Mouse (Mus musculus): ENCODE results near the gene Slc25a10. TPM values are rescaled to one million over a fixed set of nuclear protein-coding genes. Genes with fewer than 3 reads are reported as not detected.

The Slc25a10 gene
- total RNA-seq, 2 experiments from 2014 or later = 15.4 to 15.9 TPM

DNA sequence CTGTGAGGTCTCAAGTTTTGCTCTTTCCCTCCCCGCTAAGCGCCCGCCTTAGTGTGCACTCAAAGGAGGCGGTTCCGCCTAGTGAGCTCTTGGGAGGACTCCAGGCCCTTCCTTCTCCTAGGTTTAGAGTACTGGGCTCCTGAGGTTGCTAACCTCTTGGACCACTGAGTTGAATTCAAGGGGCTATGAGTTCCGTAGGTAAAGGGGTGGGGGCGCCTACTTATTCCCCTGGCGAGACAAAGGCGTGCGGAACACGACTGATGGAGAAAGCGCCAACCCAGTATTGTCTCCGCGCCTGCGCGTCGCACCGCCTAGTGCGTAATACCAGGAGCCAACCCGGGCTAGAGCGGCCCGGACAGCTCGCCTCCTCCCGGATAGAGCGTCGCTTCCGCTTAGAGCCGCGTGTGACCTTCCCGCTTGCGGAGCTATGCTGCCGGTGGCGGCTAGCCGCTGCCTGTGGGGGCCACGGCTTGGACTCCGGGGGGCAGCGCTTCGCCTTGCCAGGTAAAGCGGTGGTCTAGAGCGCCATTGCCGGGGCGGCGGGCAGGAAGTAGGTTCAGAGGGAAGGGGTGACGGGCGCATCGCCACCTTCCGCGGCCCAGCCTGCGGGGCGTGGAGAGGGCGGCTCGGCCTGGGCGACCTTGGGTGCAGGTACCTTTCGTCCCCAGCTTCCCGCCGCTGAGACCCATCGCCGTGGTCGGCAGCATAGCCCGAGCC is 7.2 kb upstream of the Slc25a10 start, which contains the start of gene Mrpl12:
Mrpl12 (plus strand) TSS at position 349 of the 717 bp plus-strand sequence.
- DNase-seq = peak; percentile 94 to 95

DNA sequence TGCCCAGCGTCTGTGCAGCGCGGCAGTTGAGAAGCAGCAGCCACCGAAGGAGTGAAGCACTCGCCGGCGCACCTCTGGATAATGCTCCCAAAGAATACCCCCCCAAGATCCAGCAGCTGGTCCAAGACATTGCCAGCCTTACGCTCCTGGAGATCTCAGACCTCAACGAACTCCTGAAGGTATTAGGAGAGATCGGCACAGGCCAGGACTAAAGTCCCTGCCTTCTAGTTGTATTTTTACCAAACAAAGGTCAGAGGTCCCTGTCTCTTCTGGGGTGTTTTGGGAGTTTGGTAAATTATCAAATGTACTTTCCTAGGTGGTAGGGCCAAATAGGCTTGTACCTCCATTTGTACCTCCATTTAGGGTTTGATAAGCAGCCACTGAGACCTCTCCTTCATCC is 6.4 kb upstream of the Slc25a10 start:
- no peak for DNase-seq

GRCm38 (mm10) chr11:120488516-120488915 is 3.1 kb upstream of the Slc25a10 start:
- DNase-seq = no peak

GRCm38 (mm10) chr11:120489054-120489761 is 2.4 kb upstream of the Slc25a10 start:
- DNase-seq = peak; percentile 80 to 82

DNA sequence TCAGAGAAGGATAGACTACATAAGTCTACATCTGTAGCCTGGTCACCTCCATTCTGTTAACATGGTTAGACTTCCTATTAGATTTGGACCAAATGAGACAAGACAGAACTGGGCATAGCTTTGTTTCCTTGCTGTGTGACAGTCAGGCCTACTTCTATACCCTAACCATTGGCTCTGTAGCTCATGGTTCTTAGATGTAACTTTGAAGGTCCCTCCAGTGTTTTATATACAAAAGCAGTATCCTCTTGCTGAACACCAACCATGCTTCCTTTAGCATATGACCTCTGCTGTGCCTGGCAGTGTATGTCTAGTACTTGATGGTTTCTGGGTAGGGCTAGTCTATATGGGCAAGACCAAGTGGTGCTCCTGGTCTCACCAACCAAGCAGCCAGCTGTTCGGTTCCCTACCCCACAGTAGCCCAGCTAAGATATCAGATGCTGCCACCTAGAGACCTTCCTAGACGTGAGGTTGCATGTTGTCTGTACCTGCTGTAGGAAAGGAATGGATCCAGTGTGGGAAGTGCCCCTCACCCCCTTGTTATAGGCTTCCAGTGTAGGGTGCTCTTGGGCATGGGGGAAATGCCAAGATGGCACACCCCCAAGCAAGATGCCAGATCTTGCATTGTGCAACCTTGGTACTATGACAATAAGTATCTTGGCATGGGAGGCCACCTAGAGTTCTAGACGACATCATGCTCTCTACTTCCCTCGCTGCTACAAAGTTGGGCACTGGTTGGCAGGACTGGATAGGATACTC is 1.2 kb upstream of the Slc25a10 start:
- no peak for DNase-seq

- DNase-seq = peak; percentile 55 to 57
These were observed 611 bp downstream of the Slc25a10 start for GRCm38 (mm10) chr11:120492024-120492877.

- no peak for DNase-seq
These were observed 1.2 kb downstream of the Slc25a10 start for GRCm38 (mm10) chr11:120492878-120493203.

DNA sequence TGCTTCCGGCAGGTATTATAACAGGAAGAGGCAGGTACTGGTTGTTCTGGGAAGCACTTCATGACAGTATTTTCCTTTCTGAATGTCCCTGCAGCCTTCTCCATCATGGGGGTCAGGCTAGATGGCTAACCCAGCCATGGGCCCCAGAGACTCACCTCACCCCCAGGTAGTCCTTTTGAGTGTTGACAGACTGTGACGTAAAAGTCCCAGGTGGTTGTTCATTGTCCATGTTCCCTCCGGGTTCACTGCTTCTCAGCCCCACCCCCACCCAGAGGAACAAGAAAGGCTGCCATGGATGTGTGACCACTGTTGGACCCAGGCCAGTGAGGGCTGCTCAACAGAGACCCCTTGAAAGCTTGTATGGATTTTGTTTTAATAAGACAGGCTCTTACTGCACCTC is 1.7 kb downstream of the Slc25a10 start:
- no peak for DNase-seq

DNA sequence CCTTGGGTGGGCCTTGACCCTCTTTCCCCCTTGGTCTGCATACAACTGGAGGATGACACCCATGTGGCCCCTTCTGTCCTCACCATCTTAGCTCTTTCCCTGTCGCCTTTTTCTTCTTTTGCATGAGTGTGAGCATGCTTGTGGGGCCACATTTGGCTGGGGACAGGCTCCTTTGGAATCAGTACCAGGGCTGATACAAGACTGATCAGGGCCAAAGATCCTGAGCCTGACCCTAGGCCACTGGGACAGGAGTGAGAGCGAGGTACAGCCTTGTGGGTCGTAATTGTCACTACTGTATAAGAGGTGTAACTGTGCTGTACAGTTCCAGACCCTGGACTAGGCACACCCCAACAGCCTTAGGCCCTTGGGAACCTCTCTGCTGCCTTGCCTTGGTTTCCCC is 2.3 kb downstream of the Slc25a10 start:
- DNase-seq = no peak

DNA sequence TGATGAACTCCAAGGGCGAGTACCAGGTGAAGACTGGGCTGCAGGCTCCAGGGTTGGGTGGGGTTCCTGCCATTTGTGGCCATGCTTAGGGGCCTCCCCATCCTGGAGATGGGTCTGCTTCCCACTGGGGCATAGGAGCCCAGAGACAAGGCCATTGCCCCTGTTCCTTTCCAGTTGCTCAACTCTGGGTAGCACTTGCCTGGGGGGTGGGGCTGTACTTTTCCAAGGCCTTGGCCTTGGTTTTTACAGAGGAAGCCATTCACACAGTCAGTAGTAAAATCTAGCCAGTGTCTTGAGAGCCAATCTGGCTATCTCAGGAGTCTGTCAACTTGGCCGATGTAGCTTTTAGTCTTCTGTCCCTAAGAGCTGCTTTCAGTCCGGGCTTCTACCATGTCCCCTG is 5.8 kb downstream of the Slc25a10 start:
- no peak for DNase-seq

GRCm38 (mm10) chr11:120498226-120498625 is 6.6 kb downstream of the Slc25a10 start:
- DNase-seq = no peak

DNA sequence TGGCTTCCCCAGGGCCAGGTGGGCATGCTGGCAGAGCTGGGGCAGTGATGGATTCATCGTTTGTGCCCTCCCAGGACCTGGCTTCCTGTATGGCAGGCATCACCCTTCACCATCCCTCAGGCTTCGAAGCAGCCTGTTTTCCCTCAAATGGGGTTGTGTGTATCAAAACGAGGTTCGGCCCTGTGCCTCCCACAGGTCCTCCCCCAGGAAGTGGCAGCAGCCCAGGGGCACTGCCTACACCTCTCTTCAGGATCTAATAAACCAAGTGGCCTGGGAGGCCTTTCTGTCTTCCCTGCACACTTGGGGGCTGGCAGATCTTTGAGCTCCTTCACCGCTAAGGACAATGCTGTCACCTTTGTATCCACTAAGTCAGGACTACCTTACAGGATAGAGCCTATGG is 7.3 kb downstream of the Slc25a10 start:
- DNase-seq = no peak

DNA sequence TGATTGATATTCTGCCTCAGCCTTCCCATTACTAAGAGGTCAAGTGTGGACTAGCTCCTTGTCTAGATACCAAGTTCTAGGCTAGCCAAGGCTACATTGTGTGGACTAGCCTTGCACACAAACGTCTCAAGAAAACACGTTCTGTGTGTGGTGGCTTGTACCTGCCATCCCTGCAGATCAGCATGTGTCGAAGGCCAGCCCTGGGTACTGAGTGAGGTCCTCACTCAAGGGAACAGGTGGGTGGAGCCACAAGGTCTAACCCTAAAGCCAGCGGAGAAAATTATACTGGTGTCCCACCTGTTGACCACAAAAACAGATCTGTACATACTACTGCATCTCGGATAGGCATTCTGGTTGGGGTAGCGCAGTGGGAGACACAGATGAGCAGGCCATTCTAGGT is 8.3 kb downstream of the Slc25a10 start:
- no peak for DNase-seq

GRCm38 (mm10) chr11:120500357-120500756 is 8.7 kb downstream of the Slc25a10 start:
- DNase-seq = no peak

- no peak for DNase-seq
These were observed 9.4 kb downstream of the Slc25a10 start for GRCm38 (mm10) chr11:120501018-120501417.

- no peak for DNase-seq
These were observed 10.1 kb downstream of the Slc25a10 start for GRCm38 (mm10) chr11:120501701-120502100.

- DNase-seq = no peak
These were observed 14.0 kb downstream of the Slc25a10 start for GRCm38 (mm10) chr11:120505661-120506060.

DNA sequence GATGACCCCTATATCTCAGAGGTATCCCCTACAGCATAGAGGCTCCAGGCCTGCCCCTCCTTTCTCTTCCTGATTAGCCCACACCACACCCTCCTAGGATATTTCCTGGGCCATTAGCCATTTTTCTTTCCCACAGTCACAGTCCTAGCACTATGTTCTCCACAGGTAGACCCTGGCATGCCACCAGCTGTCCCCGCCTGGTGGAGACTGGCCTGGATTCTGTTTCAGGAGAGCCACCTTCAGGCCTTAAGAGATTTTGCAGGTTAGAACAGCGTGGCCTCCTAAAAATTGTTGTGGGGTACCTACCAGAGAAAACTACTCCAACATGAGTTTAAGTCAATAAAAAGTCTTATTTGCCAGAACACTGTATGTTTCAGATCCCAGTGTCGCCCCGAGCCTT is 15.3 kb downstream of the Slc25a10 start:
- DNase-seq = no peak

DNA sequence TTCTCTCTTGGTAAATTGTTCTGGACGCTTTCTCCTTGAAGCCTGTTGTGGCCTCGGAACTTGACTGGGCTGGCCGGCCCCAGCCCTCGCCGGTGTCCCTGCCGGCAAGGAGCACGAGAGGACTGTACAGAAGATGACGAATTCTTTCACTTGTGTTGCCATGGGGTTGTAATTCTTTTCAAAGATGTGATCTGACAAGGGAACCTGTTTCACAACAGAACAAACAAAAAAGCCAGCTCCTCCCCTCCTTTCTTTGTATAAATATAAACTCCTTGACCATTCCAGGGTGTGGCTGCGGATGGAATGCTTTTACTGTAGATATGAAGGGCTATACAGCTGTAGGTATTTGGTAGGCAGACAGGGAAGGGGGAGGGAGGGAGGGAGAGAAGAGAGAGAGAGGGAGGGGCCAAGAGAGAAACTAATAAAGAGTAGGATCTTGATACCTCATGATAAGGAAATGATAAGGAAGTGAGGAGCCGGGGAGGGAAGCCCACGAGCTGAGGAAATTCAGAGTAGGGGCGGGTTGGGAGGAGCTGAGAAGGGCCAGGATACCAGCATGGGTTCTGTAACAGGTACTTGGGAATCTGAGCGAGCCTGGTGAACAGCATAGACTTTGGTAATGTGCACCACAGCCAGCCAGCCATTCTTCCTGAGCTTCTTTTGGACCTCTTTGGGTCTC is 16.1 kb downstream of the Slc25a10 start:
- no peak for DNase-seq

DNA sequence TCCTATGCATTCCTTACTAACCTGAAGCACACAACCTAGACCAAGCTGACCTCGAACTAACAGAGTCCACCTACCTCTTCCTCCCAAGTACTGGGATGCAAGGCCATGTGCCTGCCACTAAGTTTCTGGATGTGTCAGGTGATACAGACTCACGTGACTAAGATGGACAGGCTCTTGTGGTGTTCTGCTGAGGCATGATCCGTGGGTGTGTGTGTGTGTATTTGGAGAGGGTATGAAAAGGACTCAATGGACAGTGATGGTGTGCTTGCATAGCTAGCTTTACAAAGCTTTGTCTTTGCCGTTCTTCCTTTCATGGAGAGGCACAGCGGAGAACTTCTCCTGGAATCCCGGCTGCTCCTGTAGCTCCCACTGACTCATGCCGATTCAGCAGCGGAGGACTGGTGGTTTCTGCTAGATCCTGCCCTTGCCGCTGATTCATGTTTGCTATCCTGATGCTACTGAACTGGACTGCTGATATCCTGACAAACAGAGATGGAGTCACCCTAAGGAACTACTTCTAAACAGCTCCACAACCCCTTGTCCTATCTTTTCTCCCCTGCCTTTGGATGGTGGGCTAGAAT is 16.7 kb downstream of the Slc25a10 start:
- DNase-seq = no peak

- DNase-seq = no peak
These were observed 18.3 kb downstream of the Slc25a10 start for GRCm38 (mm10) chr11:120509940-120510339.

All from heart, adult 18-20 months (tissue).